Mouse (Mus musculus) midbrain, embryonic 16.5 days (tissue): ENCODE measurements around the gene Dyrk4. TPM values are rescaled to one million over a fixed set of nuclear protein-coding genes. Genes with fewer than 3 reads are reported as not detected.

Experiments used
- ATAC-seq: fragments of 200-750 bp; cut with Nextera tagmentation; 2 replicates; pipeline ENCODE4 v1.8.0; 2017; ENCODE audit warnings: moderate TSS enrichment
- H3K27ac ChIP-seq: fragments of 300-500 bp; sonication (generic); 2 replicates; pipeline ENCODE4 v1.5.1; 2014; ENCODE audit warnings: mild to moderate bottlenecking, low read length, mixed read lengths
- H3K27me3 ChIP-seq: fragments of 300-500 bp; sonication (generic); 2 replicates; pipeline ENCODE4 v1.6.1; 2014; ENCODE audit warnings: low read depth, low read length, mixed read lengths; ENCODE audit not compliant: control insufficient read depth, insufficient read depth
- H3K36me3 ChIP-seq: fragments of 300-500 bp; sonication (generic); 2 replicates; pipeline ENCODE4 v1.6.1; 2014; ENCODE audit warnings: mild to moderate bottlenecking, low read length, moderate library complexity, mixed read lengths; ENCODE audit not compliant: control insufficient read depth, insufficient read depth
- H3K4me1 ChIP-seq: fragments of 300-500 bp; sonication (generic); 2 replicates; pipeline ENCODE4 v1.6.1; 2014; ENCODE audit warnings: mild to moderate bottlenecking, low read length, mixed read lengths; ENCODE audit not compliant: control insufficient read depth, insufficient read depth
- H3K4me2 ChIP-seq: fragments of 300-500 bp; sonication (generic); 2 replicates; pipeline ENCODE4 v1.6.1; 2014; ENCODE audit warnings: mild to moderate bottlenecking, low read length, mixed read lengths
- H3K4me3 ChIP-seq: fragments of 300-500 bp; sonication (generic); 2 replicates; pipeline ENCODE4 v1.5.1; 2014; ENCODE audit warnings: low read depth, mild to moderate bottlenecking, low read length, moderate library complexity, mixed read lengths
- H3K9ac ChIP-seq: fragments of 300-500 bp; sonication (generic); 2 replicates; pipeline ENCODE4 v1.6.1; 2014; ENCODE audit warnings: low read depth, low read length, mixed read lengths
- H3K9me3 ChIP-seq: fragments of 300-500 bp; sonication (generic); replicated peaks from 2 replicates; pipeline ENCODE4 v1.6.1; 2014; ENCODE audit warnings: mild to moderate bottlenecking, low read length, mixed read lengths; ENCODE audit not compliant: control insufficient read depth, poor library complexity, severe bottlenecking
- WGBS: fragments of 180-500 bp; shearing (Covaris S2); extraction: QIAGEN DNeasy Blood & Tissue Kit; methylation state at CpG from one replicate; pipeline ENCODE4 v1.1.7; 2014; 5-methylcytosine and 5-hydroxymethylcytosine counted together
- polyA plus RNA-seq: library from polyadenylated mRNA; unstranded; fragments of >200 nt; fragmentation: Nextera tagmentation; extraction: Ambion mirVana; gene quantifications from 2 replicates; pipeline ENCODE4 v1.2.1, GENCODE M21; 2015

The Dyrk4 gene
- polyA plus RNA-seq, 1 experiment from 2014 or later, result not detected

DNA sequence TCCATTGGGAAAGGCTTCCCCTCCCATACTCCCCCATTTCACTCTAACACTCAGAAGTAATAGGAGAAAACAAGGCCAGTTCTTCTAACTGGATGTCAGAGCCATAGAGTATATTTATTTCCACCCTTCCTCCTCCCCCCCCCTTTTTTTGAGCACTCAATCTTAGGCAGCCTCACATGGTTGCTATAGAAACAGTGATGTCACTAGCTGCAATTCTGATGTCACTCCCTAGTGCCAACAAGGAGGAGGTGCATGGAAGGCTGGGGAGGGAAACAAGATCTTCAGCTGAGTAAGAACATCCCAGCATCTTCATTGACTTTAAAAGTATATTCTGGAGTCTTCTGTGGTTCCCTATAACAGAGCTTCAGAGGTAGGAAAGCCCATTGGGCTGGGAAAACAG is 68.8 kb downstream of the Dyrk4 start, which contains the start of gene Akap3:
Gene Akap3 (plus strand): TSS at position 218 of the 400 bp plus-strand sequence.
- H3K4me1 ChIP-seq, result peaks cover 8% of the 10 kb centered on the region
- ATAC-seq, result no peak
- no peaks in the 10 kb centered on the region for H3K9me3 ChIP-seq
- H3K4me3 ChIP-seq, result no peak within 1 kb of the TSS
- H3K27me3 ChIP-seq, result peaks cover 3% of the 10 kb centered on the region
- H3K36me3 ChIP-seq, result no peaks in the 10 kb centered on the region
- no peak within 1 kb of the TSS for H3K4me2 ChIP-seq
- no peak within 1 kb of the TSS for H3K9ac ChIP-seq
- no peak within 1 kb of the TSS for H3K27ac ChIP-seq

- Histone ChIP-seq H3K4me3 (peak within 1 kb of the TSS; percentile 83), H3K27me3 (no peaks in the 10 kb centered on the region; the same call in 1 of the 2 replicates), H3K4me1 (peaks cover 14% of the 10 kb centered on the region), H3K27ac (peak within 1 kb of the TSS; percentile 80), H3K9me3 (no peaks in the 10 kb centered on the region), H3K36me3 (no peaks in the 10 kb centered on the region), H3K4me2 (peak within 1 kb of the TSS; percentile 76), H3K9ac (peak within 1 kb of the TSS; percentile 87)
- WGBS, result 6% methylated on average over 46 of the region's 46 CpGs
- peak; percentile 94 for ATAC-seq
Observed at GRCm38 (mm10) chr6:126848712-126849704, 72.6 kb downstream of the Dyrk4 start, which contains the start of gene Ndufa9. Gene Ndufa9, minus strand, starts transcription at chr6:126849136.

GRCm38 (mm10) chr6:126836628-126837027 is 85.0 kb downstream of the Dyrk4 start:
- Histone ChIP-seq H3K4me2 (no peak overlapping the region), H3K4me1 (no peaks in the 10 kb centered on the region), H3K27ac (no peak overlapping the region), H3K36me3 (peaks cover 31% of the 10 kb centered on the region), H3K4me3 (no peak overlapping the region), H3K9me3 (no peaks in the 10 kb centered on the region), H3K9ac (no peak overlapping the region), H3K27me3 (no peaks in the 10 kb centered on the region)
- ATAC-seq, result no peak
- WGBS, result 93% methylated on average over 8 of the region's 8 CpGs

Other genes starting within 250 kb of the Dyrk4 start
- gene Kcna6, start 181.2 kb downstream of the Dyrk4 start, polyA plus RNA-seq, result 22.7 and 28.8 TPM in 2 replicates
- gene Ndufa9, start 72.7 kb downstream of the Dyrk4 start, polyA plus RNA-seq, result 176 and 185 TPM in 2 replicates
- gene Akap3, start 68.7 kb downstream of the Dyrk4 start, polyA plus RNA-seq, result 0.09 and 0.14 TPM in 2 replicates
- gene Rad51ap1, start 17.7 kb upstream of the Dyrk4 start, polyA plus RNA-seq, result 13.3 and 14.5 TPM in 2 replicates
- gene D6Wsu163e, start 18.1 kb upstream of the Dyrk4 start, polyA plus RNA-seq, result 31.8 and 36.2 TPM in 2 replicates
- gene Fgf6, start 93.7 kb upstream of the Dyrk4 start, polyA plus RNA-seq, result not detected in 2 replicates
- gene Fgf23, start 151.1 kb upstream of the Dyrk4 start, polyA plus RNA-seq, result 0.26 and 0.39 TPM in 2 replicates
- 5.9 and 7.4 TPM in 2 replicates for gene Tigar, start 187.7 kb upstream of the Dyrk4 start, polyA plus RNA-seq
- gene Ccnd2, start 230.4 kb upstream of the Dyrk4 start, polyA plus RNA-seq, result 245 and 326 TPM in 2 replicates